Mouse (Mus musculus) lung, embryonic 14.5 days (tissue): ENCODE data around the gene Cd37. TPM values are rescaled to one million over a fixed set of nuclear protein-coding genes. Genes with fewer than 3 reads are reported as not detected.
"Not testable (repeated sequence)": the region's sequence is repeated elsewhere in the genome, so short reads cannot be mapped to it uniquely, and the experiment has no call there.

ENCODE experiments used
- ATAC-seq: fragments of 200-750 bp; cut with Nextera tagmentation; 2 replicates; pipeline ENCODE4 v1.8.0; 2017; ENCODE audit warnings: mild to moderate bottlenecking, moderate TSS enrichment, moderate library complexity; ENCODE audit not compliant: insufficient read depth
- DNase-seq: peaks from one replicate; pipeline ENCODE4 v3.0.0-alpha.2; 2015
- H3K27ac ChIP-seq: fragments of 300-500 bp; sonication (generic); 2 replicates; pipeline ENCODE4 v1.5.1; 2014; ENCODE audit warnings: low read depth, mild to moderate bottlenecking, moderate library complexity
- H3K27me3 ChIP-seq: fragments of 300-500 bp; sonication (generic); 2 replicates; pipeline ENCODE4 v1.6.1; 2014; ENCODE audit warnings: low read length, control low read depth; ENCODE audit not compliant: insufficient read depth
- H3K36me3 ChIP-seq: fragments of 300-500 bp; sonication (generic); 2 replicates; pipeline ENCODE4 v1.6.1; 2014; ENCODE audit warnings: control low read depth; ENCODE audit not compliant: insufficient read depth
- H3K4me1 ChIP-seq: fragments of 300-500 bp; sonication (generic); 2 replicates; pipeline ENCODE4 v1.6.1; 2014; ENCODE audit warnings: antibody characterized with exemption, control low read depth; ENCODE audit not compliant: insufficient read depth
- H3K4me2 ChIP-seq: fragments of 300-500 bp; sonication (generic); 2 replicates; pipeline ENCODE4 v1.6.1; 2014; ENCODE audit warnings: mild to moderate bottlenecking
- H3K4me3 ChIP-seq: fragments of 300-500 bp; sonication (generic); 2 replicates; pipeline ENCODE4 v1.5.1; 2014; ENCODE audit warnings: low read depth, low read length
- H3K9ac ChIP-seq: fragments of 300-500 bp; sonication (generic); 2 replicates; pipeline ENCODE4 v1.6.1; 2014
- H3K9me3 ChIP-seq: fragments of 300-500 bp; sonication (generic); 2 replicates; pipeline ENCODE4 v1.6.1; 2016; ENCODE audit warnings: low read depth, low read length, control low read depth
- CTCF ChIP-seq: IDR thresholded peaks from 2 replicates; pipeline ENCODE4 v1.5.1; 2016; ENCODE audit warnings: antibody characterized with exemption, low read depth
- WGBS: fragments of 180-500 bp; shearing (Covaris S2); extraction: QIAGEN DNeasy Blood & Tissue Kit; methylation state at CpG from one replicate; pipeline ENCODE4 v1.1.7; 2014; 5-methylcytosine and 5-hydroxymethylcytosine counted together
- polyA plus RNA-seq: library from polyadenylated mRNA; unstranded; fragments of >200 nt; fragmentation: Nextera tagmentation; extraction: Ambion mirVana; gene quantifications from 2 replicates; pipeline ENCODE4 v1.2.1, GENCODE M21; 2014

The Cd37 gene
- polyA plus RNA-seq, 1 experiment from 2014 or later: 2.1 TPM

GRCm38 (mm10) chr7:45263006-45263607, 24.2 kb upstream of the Cd37 start:
- H3K4me3 ChIP-seq: no peak overlapping the region
- no peaks in the 10 kb centered on the region for H3K36me3 ChIP-seq
- H3K4me1 ChIP-seq: no peaks in the 10 kb centered on the region
- WGBS: 45% methylated on average over 7 of the region's 7 CpGs
- ATAC-seq (no peak), DNase-seq (no peak)
- no peak overlapping the region for H3K27ac ChIP-seq
- no peaks in the 10 kb centered on the region for H3K27me3 ChIP-seq
- H3K4me2 ChIP-seq: no peak overlapping the region
- TF ChIP-seq CTCF: no peak
- no peak overlapping the region for H3K9ac ChIP-seq
- no peaks in the 10 kb centered on the region for H3K9me3 ChIP-seq

DNA sequence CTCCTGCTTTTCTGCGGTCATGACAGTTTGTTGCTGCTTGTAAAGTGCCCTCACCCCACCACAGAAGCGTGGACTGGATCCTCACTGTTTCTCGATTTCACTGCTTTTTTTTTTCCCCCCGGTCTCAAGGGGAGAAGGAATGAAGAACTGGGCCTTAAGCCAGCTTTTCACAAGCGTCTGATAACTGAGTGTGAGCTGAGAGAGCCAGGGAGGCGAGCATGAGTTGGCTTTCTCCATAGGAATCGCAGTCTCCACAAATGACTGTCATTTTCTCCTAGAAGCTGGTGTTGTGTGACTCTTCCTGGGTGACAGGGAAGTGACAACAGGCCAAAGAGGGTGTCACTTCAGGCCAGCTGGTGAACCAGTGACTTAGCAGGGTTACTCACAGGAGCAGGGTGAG, 23.4 kb upstream of the Cd37 start:
- DNase-seq: peak; percentile 85
- TF ChIP-seq CTCF: no peak
- H3K4me3 ChIP-seq: no peak overlapping the region
- H3K36me3 ChIP-seq: no peaks in the 10 kb centered on the region
- no peak overlapping the region for H3K4me2 ChIP-seq
- no peaks in the 10 kb centered on the region for H3K9me3 ChIP-seq
- H3K9ac ChIP-seq: no peak overlapping the region
- WGBS: 24% methylated on average over 7 of the region's 7 CpGs
- ATAC-seq: peak; percentile 52; the same call in 1 of the 2 replicates
- H3K27ac ChIP-seq: no peak overlapping the region
- H3K4me1 ChIP-seq: no peaks in the 10 kb centered on the region
- H3K27me3 ChIP-seq: no peaks in the 10 kb centered on the region

DNA sequence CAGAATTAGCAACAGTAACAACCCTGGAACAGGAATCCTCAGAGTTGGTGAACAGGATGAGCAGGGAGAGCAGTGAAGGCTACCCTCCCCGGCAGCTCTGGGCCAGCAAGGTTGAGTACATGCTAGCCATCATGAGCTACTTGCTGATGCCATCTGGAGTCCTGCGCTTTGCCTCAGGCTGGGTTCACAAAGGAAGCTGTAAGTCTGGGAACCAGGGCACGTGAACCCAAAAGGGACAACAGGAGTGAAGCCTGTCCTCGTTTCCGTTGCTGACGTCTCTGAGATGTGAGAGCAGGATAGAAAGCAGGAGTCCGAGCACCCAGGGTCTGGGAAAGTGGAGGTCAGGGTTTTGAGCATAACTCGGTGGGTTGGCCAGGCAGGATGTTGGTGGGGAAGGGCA, 20.4 kb upstream of the Cd37 start:
- ATAC-seq: no peak
- Histone ChIP-seq H3K9ac (no peak overlapping the region), H3K4me2 (no peak overlapping the region), H3K9me3 (no peaks in the 10 kb centered on the region), H3K27ac (no peak overlapping the region), H3K36me3 (no peaks in the 10 kb centered on the region), H3K27me3 (no peaks in the 10 kb centered on the region), H3K4me3 (no peak overlapping the region), H3K4me1 (no peaks in the 10 kb centered on the region)
- 82% methylated on average over 8 of the region's 8 CpGs for WGBS
- no peak for DNase-seq
- TF ChIP-seq CTCF: no peak

DNA sequence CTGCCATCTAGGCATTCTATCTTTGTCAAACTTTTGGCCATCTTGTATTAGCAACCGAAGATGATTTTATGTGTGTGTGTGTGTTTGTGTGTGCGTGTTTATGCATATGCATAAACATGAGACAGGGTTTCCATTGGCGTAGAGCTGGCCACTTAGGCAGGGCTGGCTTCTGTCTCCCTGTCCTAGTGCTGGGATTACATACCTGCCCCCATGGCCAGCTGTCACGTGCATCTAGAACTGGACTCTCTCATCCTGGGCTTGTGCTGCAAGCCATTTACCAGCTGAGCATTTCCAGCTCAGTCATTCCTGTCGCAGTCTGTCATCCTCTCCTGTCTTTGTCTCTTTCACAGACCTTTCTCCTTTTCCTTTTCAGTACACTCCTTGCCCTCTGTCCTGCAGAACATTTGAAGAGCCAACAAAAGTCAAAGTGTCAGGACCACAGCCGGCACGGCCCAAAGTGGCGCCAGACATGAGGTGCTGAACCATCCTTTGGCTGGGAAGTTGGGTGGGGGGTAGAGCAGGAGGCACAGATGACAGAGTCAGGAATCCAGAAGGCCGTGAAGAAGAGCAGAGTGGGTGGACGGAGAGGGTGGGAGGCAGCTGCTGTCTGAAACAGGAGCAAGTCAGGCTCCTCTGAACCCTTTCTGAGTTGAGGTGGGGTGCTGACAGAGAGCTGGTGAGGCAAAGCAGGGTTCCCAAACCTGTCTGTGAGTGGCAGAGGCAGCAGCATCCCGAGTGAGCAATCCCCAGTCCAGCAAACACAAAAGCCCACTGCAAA, 18.3 kb upstream of the Cd37 start:
- no peak overlapping the region for H3K4me3 ChIP-seq
- no peaks in the 10 kb centered on the region for H3K9me3 ChIP-seq
- no peaks in the 10 kb centered on the region for H3K36me3 ChIP-seq
- H3K4me1 ChIP-seq: no peaks in the 10 kb centered on the region
- no peak overlapping the region for H3K4me2 ChIP-seq
- no peak for DNase-seq
- 37% methylated on average over 11 of the region's 11 CpGs for WGBS
- no peak for TF ChIP-seq CTCF
- no peak for ATAC-seq
- no peak overlapping the region for H3K9ac ChIP-seq
- no peak overlapping the region for H3K27ac ChIP-seq
- H3K27me3 ChIP-seq: no peaks in the 10 kb centered on the region

- WGBS: 41% methylated on average over 5 of the region's 7 CpGs
- H3K4me1 ChIP-seq, H3K4me3 ChIP-seq, H3K36me3 ChIP-seq, H3K9me3 ChIP-seq, H3K9ac ChIP-seq, ATAC-seq, H3K4me2 ChIP-seq, H3K27ac ChIP-seq, H3K27me3 ChIP-seq: not testable (repeated sequence)
- DNase-seq: peak; percentile 27
These were observed 16.9 kb upstream of the Cd37 start for GRCm38 (mm10) chr7:45255822-45256221.

DNA sequence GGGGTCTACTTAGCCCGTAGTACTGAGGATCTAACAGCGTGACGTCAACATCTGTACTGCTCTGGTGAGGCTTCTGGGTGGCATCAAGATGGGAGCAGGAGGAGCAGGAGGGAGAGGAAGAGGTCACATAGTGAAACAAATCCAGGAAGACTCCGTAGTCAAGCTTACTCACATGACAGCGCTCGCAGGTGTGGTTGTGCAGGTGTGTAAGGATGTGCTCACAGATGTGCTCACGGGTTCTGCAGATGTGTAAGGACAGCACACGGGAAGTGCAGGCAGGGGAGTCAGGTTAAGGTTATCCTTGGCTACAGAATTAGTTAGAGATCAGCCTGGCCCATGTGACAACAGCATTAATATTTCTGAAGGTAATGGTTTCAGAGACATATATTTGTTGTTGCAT, 14.9 kb upstream of the Cd37 start:
- Histone ChIP-seq H3K4me1 (no peaks in the 10 kb centered on the region), H3K27ac (no peak overlapping the region), H3K36me3 (no peaks in the 10 kb centered on the region), H3K4me2 (no peak overlapping the region), H3K27me3 (no peaks in the 10 kb centered on the region), H3K9ac (no peak overlapping the region), H3K4me3 (no peak overlapping the region), H3K9me3 (no peaks in the 10 kb centered on the region)
- 76% methylated on average over 8 of the region's 8 CpGs for WGBS
- no peak for DNase-seq
- ATAC-seq: no peak
- TF ChIP-seq CTCF: no peak

GRCm38 (mm10) chr7:45247666-45248065, 8.8 kb upstream of the Cd37 start:
- 38% methylated on average over 3 of the region's 3 CpGs for WGBS
- Histone ChIP-seq H3K9me3 (no peaks in the 10 kb centered on the region), H3K9ac (no peak overlapping the region), H3K4me3 (no peak overlapping the region), H3K4me2 (no peak overlapping the region), H3K27me3 (no peaks in the 10 kb centered on the region), H3K4me1 (no peaks in the 10 kb centered on the region), H3K36me3 (no peaks in the 10 kb centered on the region), H3K27ac (no peak overlapping the region)
- DNase-seq (no peak), ATAC-seq (no peak)
- no peak for TF ChIP-seq CTCF
